Mouse (Mus musculus) thymus, adult 2 months (tissue): ENCODE results near the gene Pcna. TPM values are rescaled to one million over a fixed set of nuclear protein-coding genes. Genes with fewer than 3 reads are reported as not detected.

Source experiments
- DNase-seq: peaks from one replicate; pipeline ENCODE4 v3.0.0; 2021
- H3K27ac ChIP-seq: fragments of 200-500 bp; 2 replicates; pipeline ENCODE4 v1.5.1; 2012; ENCODE audit warnings: low read length, control low read depth; ENCODE audit not compliant: control insufficient read depth, insufficient read depth
- H3K27me3 ChIP-seq: fragments of 200-500 bp; 2 replicates; pipeline ENCODE4 v1.6.1; 2012; ENCODE audit warnings: mild to moderate bottlenecking, low read length, moderate library complexity, mixed read lengths; ENCODE audit not compliant: control insufficient read depth, insufficient read depth
- H3K36me3 ChIP-seq: fragments of 200-500 bp; 2 replicates; pipeline ENCODE4 v1.6.1; 2012; ENCODE audit warnings: mild to moderate bottlenecking, low read length, moderate library complexity; ENCODE audit not compliant: control insufficient read depth, insufficient read depth
- H3K4me1 ChIP-seq: fragments of 200-500 bp; replicated peaks from 2 replicates; pipeline ENCODE4 v1.6.1; 2012; ENCODE audit warnings: low read length; ENCODE audit not compliant: control insufficient read depth, insufficient read depth
- H3K4me3 ChIP-seq: fragments of 200-500 bp; 2 replicates; pipeline ENCODE4 v1.5.1; 2012; ENCODE audit warnings: mild to moderate bottlenecking, low read length, control low read depth, moderate library complexity; ENCODE audit not compliant: control insufficient read depth, insufficient read depth
- CTCF ChIP-seq: fragments of 200-500 bp; IDR thresholded peaks from 2 replicates; pipeline ENCODE4 v1.5.1; 2012; ENCODE audit warnings: mild to moderate bottlenecking, control low read depth, low read length, moderate library complexity, borderline replicate concordance; ENCODE audit not compliant: control insufficient read depth, poor library complexity, insufficient read depth; ENCODE audit errors: extremely low read depth
- POLR2A ChIP-seq: fragments of 200-500 bp; IDR thresholded peaks from 2 replicates; pipeline ENCODE4 v1.6.1; 2012; ENCODE audit warnings: mild to moderate bottlenecking, low read length, control low read depth, moderate library complexity; ENCODE audit not compliant: control insufficient read depth, poor library complexity, insufficient read depth; ENCODE audit errors: extremely low read depth
- WGBS: fragments of 180-500 bp; shearing (Covaris S2); methylation state at CpG from one replicate; pipeline ENCODE4 v1.1.7; 2018; 5-methylcytosine and 5-hydroxymethylcytosine counted together
- polyA plus RNA-seq: library from polyadenylated mRNA; depleted of rRNA; stranded (reverse); fragments of >200 nt; gene quantifications from 2 replicates; pipeline ENCODE4 v1.2.3, GENCODE M21; 2012

The Pcna gene
- polyA plus RNA-seq, 1 experiment: 382 TPM

DNA sequence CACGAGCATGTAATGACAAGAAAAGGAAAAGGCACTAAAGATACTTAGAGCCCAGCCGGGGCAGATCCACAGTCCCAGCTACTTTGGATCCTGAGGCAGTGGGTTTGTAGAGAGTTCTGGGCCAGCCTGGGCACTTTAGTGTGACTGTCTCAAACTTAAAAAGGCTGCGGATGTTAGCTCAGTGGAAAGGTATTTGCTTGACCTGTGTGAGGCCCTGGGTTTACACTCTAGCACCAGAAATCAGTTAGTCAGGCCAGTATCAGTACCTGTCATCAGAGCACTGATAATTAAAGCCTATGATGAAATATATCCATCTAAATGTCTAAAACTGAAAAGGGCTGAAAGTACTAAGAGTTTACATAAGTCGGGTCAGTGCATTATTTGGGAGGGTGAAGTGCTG is 23.1 kb upstream of the Pcna start:
- H3K4me3 ChIP-seq: no peak overlapping the region
- H3K27me3 ChIP-seq: no peaks in the 10 kb centered on the region
- H3K4me1 ChIP-seq: peaks cover 16% of the 10 kb centered on the region
- 64% methylated on average over 4 of the region's 4 CpGs for WGBS
- no peak for TF ChIP-seq POLR2A
- no peak for DNase-seq
- no peak overlapping the region for H3K27ac ChIP-seq
- no peaks in the 10 kb centered on the region for H3K36me3 ChIP-seq

DNA sequence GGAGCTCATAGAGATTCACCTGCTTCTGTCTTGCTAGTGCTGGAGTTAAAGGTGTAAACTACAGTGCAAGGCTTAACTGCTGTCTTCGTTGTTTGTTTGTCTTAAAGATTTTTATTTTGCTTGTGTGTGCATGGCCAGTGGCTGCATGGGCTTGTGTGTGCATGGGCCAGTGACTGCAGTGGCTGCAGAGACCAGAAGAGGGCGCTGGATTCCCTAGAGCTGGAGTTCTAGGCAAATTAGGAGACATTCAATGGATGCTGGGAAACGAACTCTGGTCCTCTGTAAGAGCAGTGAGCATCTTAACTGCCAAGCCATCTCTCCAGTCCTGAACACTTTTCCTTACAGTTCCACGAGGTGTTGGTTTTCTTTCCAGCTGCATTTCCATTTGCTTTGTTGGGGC is 22.4 kb upstream of the Pcna start:
- TF ChIP-seq CTCF: no peak
- no peak for TF ChIP-seq POLR2A
- no peak for DNase-seq
- Histone ChIP-seq H3K27ac (no peak overlapping the region), H3K4me1 (peaks cover 15% of the 10 kb centered on the region), H3K27me3 (no peaks in the 10 kb centered on the region), H3K4me3 (no peak overlapping the region), H3K36me3 (no peaks in the 10 kb centered on the region)
- 89% methylated on average over 4 of the region's 4 CpGs for WGBS

DNA sequence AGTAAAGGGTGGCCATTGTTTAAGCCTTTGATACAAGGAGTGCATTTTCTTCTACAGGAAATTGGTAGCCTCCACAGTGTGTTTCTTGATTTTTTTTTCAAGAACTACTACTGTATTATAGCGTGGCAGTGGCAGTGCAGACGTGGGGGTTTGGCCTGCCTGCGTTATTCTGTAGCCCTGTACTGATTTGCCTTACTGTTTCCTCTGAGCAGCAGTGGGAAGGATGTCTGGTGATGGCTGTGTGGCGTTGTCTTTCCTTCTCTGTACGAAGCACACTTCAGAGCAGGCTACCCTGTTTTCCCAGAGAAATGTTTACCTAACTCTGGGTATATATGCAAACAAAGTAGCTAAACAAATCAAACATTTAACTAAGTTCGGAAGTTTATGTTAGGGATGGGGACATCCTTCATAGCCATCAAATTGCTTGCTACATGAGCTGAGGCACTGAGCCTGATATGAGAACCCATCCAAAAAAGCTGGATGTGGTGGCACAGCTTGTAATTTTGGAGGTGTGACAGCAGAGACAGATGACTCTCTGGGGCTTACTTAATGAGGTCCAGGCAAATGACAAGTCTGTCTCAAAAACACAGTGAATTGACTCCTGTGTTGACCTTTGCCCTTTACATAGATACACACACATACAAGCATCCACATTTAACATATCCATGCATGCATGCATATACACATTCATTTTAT is 19.7 kb upstream of the Pcna start:
- TF ChIP-seq CTCF (no peak), POLR2A (no peak)
- no peaks in the 10 kb centered on the region for H3K36me3 ChIP-seq
- H3K27ac ChIP-seq: no peak overlapping the region
- 62% methylated on average over 6 of the region's 6 CpGs for WGBS
- H3K27me3 ChIP-seq: no peaks in the 10 kb centered on the region
- peaks cover 7% of the 10 kb centered on the region; the same call in 1 of the 2 replicates for H3K4me1 ChIP-seq
- DNase-seq: no peak
- H3K4me3 ChIP-seq: no peak overlapping the region

DNA sequence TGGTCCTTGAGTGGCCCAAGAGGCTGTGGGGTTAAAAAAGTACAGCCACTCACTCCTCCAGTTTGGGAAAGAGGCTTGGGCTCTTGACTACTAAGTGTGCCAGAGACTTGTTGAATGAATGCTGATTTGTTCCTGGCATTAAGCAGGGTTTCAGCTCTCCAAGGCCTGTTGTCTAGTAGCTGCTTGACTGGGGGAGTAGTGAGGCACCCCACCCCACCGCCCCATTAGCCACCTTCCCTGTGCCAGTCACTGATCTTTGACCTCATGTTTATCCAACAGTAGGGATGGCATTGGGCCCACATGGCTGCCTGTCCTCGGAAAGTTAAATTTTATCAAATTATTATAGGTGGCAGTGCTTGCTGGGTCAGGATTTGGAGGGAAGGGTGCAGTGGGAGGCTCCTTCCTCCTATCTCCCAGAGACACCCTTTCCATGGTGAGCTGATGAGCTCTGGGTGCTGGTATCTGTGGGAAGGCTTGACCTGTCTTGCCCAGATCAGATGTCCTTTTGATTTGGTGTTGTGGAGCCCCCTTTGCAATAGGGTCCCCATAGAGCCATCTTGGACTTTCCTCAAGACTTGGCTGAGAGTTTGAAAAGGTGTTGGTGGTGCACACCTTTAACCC is 17.3 kb upstream of the Pcna start:
- peaks cover 7% of the 10 kb centered on the region; the same call in 1 of the 2 replicates for H3K4me1 ChIP-seq
- no peaks in the 10 kb centered on the region for H3K36me3 ChIP-seq
- no peak for DNase-seq
- TF ChIP-seq POLR2A: no peak
- TF ChIP-seq CTCF: no peak
- H3K4me3 ChIP-seq: no peak overlapping the region
- WGBS: 98% methylated on average over 2 of the region's 2 CpGs
- H3K27ac ChIP-seq: no peak overlapping the region
- H3K27me3 ChIP-seq: no peaks in the 10 kb centered on the region

DNA sequence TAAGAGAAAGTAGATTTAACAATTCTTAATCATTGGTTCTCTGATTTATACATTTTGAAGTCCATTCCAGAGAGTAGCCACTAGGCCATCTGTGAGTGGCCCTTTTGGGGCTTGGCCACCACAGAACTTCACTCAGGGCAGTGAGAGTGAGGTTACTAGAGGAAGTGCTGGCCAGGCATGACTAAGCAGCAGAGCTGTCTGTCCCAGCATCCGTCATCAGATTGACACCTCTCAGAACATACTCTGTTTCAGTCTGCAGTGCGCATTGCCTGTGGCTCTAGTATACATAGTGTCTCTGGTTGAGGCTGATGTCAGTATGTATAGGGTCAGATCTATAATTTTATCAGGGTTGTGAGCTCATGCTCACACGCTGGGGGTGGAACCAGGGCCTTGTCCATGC is 16.1 kb upstream of the Pcna start:
- no peaks in the 10 kb centered on the region for H3K36me3 ChIP-seq
- no peak overlapping the region for H3K4me3 ChIP-seq
- no peaks in the 10 kb centered on the region for H3K27me3 ChIP-seq
- 78% methylated on average over 3 of the region's 3 CpGs for WGBS
- TF ChIP-seq CTCF: no peak
- TF ChIP-seq POLR2A: no peak
- no peak for DNase-seq
- peaks cover 12% of the 10 kb centered on the region for H3K4me1 ChIP-seq
- H3K27ac ChIP-seq: no peak overlapping the region

DNA sequence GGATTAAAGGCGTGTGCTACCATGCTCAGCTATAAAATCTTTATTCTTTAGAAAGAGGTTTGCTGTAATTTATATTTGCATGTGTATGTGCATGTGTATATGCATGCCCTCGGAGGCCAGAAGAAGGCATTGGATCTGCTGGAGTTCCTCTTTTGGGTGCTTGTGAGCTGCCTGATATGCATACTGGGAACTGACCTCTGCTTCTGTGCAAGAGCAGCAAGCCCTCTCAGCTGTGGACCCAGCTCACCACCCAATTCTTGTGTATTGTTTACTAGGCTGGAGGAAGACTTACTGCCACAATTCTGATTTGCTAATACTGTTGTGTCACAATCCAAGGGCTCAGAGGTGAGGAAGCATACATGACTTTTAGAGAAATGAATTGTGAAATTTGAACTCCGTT is 13.0 kb upstream of the Pcna start:
- Histone ChIP-seq H3K4me3 (no peak overlapping the region), H3K36me3 (no peaks in the 10 kb centered on the region), H3K27ac (no peak overlapping the region), H3K4me1 (peaks cover 9% of the 10 kb centered on the region), H3K27me3 (no peaks in the 10 kb centered on the region)
- no peak for DNase-seq
- WGBS: 74% methylated on average over 3 of the region's 3 CpGs
- TF ChIP-seq POLR2A: no peak
- TF ChIP-seq CTCF: no peak

DNA sequence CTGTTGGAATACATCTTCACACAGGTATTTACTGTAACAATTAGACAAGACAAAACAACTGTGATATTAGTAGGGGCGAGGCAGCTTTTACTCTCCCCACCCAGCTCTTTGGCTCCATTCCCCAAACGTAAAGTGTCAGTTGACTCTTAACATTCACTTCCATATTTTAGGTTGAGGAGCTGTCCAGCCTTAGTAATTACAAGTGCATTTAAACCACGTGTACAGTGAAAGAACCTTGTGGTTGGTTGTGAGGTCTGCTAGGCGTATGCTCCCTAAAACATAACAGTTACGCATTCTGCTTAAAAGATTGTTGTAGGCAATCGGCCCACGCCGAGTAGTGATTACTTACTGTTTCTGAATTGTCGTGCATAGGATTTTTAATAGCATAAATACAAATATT is 12.1 kb upstream of the Pcna start:
- H3K4me1 ChIP-seq: peaks cover 7% of the 10 kb centered on the region
- WGBS: 78% methylated on average over 9 of the region's 9 CpGs
- no peak for DNase-seq
- no peak for TF ChIP-seq CTCF
- no peak for TF ChIP-seq POLR2A
- no peaks in the 10 kb centered on the region for H3K36me3 ChIP-seq
- H3K27me3 ChIP-seq: no peaks in the 10 kb centered on the region
- H3K27ac ChIP-seq: no peak overlapping the region
- H3K4me3 ChIP-seq: no peak overlapping the region
